Mouse (Mus musculus) forebrain, embryonic 14.5 days (tissue): ENCODE results near the gene Vmo1. TPM values are rescaled to one million over a fixed set of nuclear protein-coding genes. Genes with fewer than 3 reads are reported as not detected.
"Not testable (repeated sequence)": the region's sequence is repeated elsewhere in the genome, so short reads cannot be mapped to it uniquely, and the experiment has no call there.

Source experiments
- ATAC-seq: fragments of 200-750 bp; cut with Nextera tagmentation; 2 replicates; pipeline ENCODE4 v1.8.0; 2017; ENCODE audit warnings: mild to moderate bottlenecking, moderate library complexity
- DNase-seq: peaks from one replicate; pipeline ENCODE4 v3.0.0-alpha.2; 2015; ENCODE audit warnings: low spot score
- H3K27ac ChIP-seq: fragments of 300-500 bp; sonication (generic); 2 replicates; pipeline ENCODE4 v1.5.1; 2014; ENCODE audit warnings: low read depth, mild to moderate bottlenecking, control low read depth, low read length, moderate library complexity
- H3K27me3 ChIP-seq: fragments of 300-500 bp; sonication (generic); replicated peaks from 2 replicates; pipeline ENCODE4 v1.6.1; 2014; ENCODE audit warnings: low read length, control low read depth, mixed read lengths; ENCODE audit not compliant: control insufficient read depth, insufficient read depth
- H3K36me3 ChIP-seq: fragments of 300-500 bp; sonication (generic); 2 replicates; pipeline ENCODE4 v1.6.1; 2014; ENCODE audit warnings: low read length, control low read depth; ENCODE audit not compliant: control insufficient read depth, insufficient read depth
- H3K4me1 ChIP-seq: fragments of 300-500 bp; sonication (generic); 2 replicates; pipeline ENCODE4 v1.6.1; 2014; ENCODE audit warnings: antibody characterized with exemption, low read length, control low read depth; ENCODE audit not compliant: control insufficient read depth, insufficient read depth
- H3K4me2 ChIP-seq: fragments of 300-500 bp; sonication (generic); 2 replicates; pipeline ENCODE4 v1.6.1; 2014; ENCODE audit warnings: mild to moderate bottlenecking, control low read depth, low read length
- H3K4me3 ChIP-seq: fragments of 300-500 bp; sonication (generic); 2 replicates; pipeline ENCODE4 v1.5.1; 2014; ENCODE audit warnings: low read depth, low read length, control low read depth
- H3K9ac ChIP-seq: fragments of 300-500 bp; sonication (generic); 2 replicates; pipeline ENCODE4 v1.6.1; 2014; ENCODE audit warnings: mild to moderate bottlenecking, low read length, control low read depth, moderate library complexity
- H3K9me3 ChIP-seq: fragments of 300-500 bp; sonication (generic); replicated peaks from 2 replicates; pipeline ENCODE4 v1.6.1; 2016; ENCODE audit warnings: low read length, control low read depth, mixed read lengths; ENCODE audit not compliant: control insufficient read depth
- WGBS: fragments of 180-500 bp; shearing (Covaris S2); extraction: QIAGEN DNeasy Blood & Tissue Kit; methylation state at CpG from one replicate; pipeline ENCODE4 v1.1.7; 2014; 5-methylcytosine and 5-hydroxymethylcytosine counted together
- polyA plus RNA-seq: library from polyadenylated mRNA; unstranded; fragments of >200 nt; fragmentation: Nextera tagmentation; extraction: Ambion mirVana; gene quantifications from 2 replicates; pipeline ENCODE4 v1.2.1, GENCODE M21; 2014

Vmo1 gene
- polyA plus RNA-seq, 1 experiment from 2014 or later: 0.37 TPM

DNA sequence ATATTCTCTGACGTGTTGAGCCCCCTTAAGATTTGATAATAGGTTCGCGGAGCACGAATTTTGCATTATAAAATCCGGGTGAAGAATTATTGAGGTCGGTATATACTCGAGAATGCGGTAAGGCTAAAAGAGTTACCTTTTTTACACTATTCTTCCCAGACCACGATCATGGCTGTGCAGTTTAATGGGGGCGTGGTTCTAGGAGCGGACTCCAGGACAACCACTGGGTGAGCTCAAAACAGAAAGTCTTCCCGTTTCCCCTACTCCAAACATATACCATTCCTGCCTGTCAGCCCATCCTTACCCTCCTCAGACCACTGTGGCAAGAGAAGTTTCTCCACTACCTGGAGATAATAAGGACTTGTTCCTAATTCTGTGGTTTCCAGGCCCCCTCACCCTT lies 11.3 kb upstream of the Vmo1 start:
- no peaks in the 10 kb centered on the region for H3K27me3 ChIP-seq
- ATAC-seq (peak; percentile 28; the same call in 1 of the 2 replicates), DNase-seq (no peak)
- peak overlapping the region; percentile 69 for H3K9ac ChIP-seq
- H3K4me2 ChIP-seq: peak overlapping the region; percentile 66
- no peaks in the 10 kb centered on the region for H3K9me3 ChIP-seq
- H3K4me1 ChIP-seq: peaks cover 4% of the 10 kb centered on the region; the same call in 1 of the 2 replicates
- peak overlapping the region; percentile 62 for H3K4me3 ChIP-seq
- peaks cover 31% of the 10 kb centered on the region for H3K36me3 ChIP-seq
- 3% methylated on average over 12 of the region's 12 CpGs for WGBS
- H3K27ac ChIP-seq: no peak overlapping the region

DNA sequence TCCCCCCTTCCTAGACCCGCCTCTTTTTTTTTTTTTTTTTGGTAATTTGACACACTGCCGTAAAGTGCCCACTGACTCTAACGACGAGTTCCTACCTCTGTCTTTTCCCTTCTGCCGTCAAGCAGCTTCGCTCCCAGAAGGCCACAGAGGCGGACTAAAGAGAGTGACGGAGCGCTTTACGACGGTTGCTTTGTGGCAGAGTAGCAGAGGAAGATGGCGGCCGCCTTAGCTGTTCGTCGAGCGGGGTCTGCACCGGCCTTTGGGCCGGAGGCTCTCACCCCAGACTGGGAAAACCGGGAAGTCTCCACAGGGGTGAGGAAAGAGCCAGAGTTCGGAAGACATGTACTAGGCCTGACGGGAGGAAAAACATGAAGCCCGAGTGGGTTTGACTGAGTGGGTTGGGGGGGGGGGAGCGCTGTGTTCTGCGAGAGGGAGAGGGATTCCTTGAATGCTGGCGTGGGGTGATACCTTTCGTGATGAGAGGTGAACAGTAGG lies 10.8 kb upstream of the Vmo1 start, which contains the start of gene Psmb6:
Gene Psmb6, plus strand, starts transcription at position 184 of the 495 bp plus-strand sequence.
- ATAC-seq (peak; percentile 96), DNase-seq (peak; percentile 99)
- H3K9ac ChIP-seq: peak within 1 kb of the TSS; percentile 69
- WGBS: 1% methylated on average over 25 of the region's 26 CpGs
- peaks cover 31% of the 10 kb centered on the region for H3K36me3 ChIP-seq
- H3K4me1 ChIP-seq: peaks cover 4% of the 10 kb centered on the region; the same call in 1 of the 2 replicates
- no peaks in the 10 kb centered on the region for H3K9me3 ChIP-seq
- no peaks in the 10 kb centered on the region for H3K27me3 ChIP-seq
- H3K4me2 ChIP-seq: peak within 1 kb of the TSS; percentile 66
- no peak within 1 kb of the TSS for H3K27ac ChIP-seq
- peak within 1 kb of the TSS; percentile 62 for H3K4me3 ChIP-seq

DNA sequence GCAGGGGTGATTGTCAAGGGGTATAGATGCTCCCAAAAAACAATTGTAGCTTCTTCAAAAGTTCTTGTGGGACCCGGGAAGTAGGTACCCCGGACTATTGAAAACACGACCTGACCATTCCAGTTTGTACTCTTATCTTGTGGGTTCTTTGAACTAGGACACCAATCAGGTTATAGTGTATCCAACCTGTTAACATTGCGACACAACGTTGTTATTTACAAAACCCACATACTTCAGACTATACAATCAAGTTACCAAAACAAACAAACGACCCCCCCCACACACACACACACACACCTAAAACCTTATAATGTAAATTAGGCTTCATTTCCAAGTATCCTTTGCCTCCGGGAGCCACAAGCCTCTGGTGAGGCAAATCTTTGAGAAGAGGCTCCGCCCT lies 10.4 kb upstream of the Vmo1 start:
- Histone ChIP-seq H3K4me2 (peak overlapping the region; percentile 49), H3K9ac (peak overlapping the region; percentile 32; the same call in 1 of the 2 replicates), H3K9me3 (no peaks in the 10 kb centered on the region), H3K27me3 (no peaks in the 10 kb centered on the region), H3K4me3 (peak overlapping the region; percentile 62), H3K36me3 (peaks cover 31% of the 10 kb centered on the region), H3K27ac (no peak overlapping the region), H3K4me1 (peaks cover 4% of the 10 kb centered on the region; the same call in 1 of the 2 replicates)
- ATAC-seq (peak; percentile 52), DNase-seq (no peak)
- 6% methylated on average over 8 of the region's 8 CpGs for WGBS

DNA sequence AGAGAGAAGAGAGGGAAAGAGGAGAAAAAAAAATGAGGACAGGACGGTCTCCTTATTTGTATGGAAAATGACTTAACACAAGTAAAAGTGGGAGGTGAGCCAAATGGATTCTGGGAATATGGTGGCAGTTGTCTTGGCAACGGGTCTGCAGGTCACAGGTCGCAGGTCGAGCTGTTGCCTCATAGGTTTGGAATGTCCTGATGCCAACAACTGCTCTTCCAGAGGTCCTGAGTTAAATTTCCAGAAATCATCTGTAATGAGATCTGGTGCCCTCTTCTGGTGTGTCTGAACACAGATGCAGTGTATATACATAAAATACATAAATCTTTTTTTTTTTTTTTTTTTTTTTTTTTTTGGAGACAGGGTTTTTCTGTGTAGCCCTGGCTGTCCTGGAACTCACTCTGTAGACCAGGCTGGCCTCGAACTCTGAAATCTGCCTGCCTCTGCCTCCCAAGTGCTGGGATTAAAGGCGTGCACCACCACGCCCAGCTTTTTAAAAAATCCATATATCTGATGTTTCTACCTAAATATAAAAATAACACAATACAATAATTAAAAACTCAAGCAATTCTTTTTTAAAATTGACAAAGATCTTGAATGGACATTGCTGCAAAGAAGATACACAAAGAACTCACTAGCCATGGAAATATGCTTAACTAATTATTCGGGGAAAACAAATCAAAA lies 9.0 kb upstream of the Vmo1 start:
- not testable (repeated sequence) for H3K4me2 ChIP-seq, H3K9me3 ChIP-seq, H3K27ac ChIP-seq, H3K9ac ChIP-seq, ATAC-seq, H3K4me3 ChIP-seq, H3K27me3 ChIP-seq, H3K4me1 ChIP-seq
- WGBS: 89% methylated on average over 8 of the region's 8 CpGs
- H3K36me3 ChIP-seq: peaks cover 24% of the 10 kb centered on the region
- DNase-seq: peak; percentile 2

DNA sequence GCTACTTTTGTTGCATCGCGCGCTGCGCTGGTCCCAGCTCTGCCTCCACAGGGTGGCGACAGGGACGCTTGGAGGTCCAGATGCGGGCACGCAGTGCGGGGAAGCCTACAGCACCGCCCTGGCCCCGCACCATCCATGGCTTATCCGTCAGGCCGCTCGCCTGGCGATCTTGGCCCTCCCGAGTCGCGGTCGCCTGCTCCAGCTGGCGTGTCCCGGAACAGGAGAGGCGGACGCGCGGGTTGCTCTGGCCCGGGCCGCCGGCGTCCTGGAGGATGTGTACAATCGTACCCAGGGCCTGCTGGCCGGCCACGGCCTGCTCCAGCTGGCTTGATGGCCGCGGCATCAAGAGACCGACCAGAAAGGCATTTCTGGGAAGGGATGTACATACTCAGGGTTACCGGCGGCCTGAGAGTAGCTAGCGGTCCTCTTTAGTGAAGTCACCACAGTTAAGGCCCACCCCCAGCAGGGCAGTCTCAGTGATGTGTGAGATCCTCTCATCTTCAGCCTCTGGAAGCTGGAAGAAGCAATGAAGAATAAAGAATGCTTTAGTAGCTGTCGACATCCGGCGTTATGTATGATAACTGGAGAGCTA lies 5.9 kb upstream of the Vmo1 start:
- Histone ChIP-seq H3K9me3 (no peaks in the 10 kb centered on the region), H3K4me2 (peak overlapping the region; percentile 38), H3K4me1 (no peaks in the 10 kb centered on the region), H3K4me3 (peak overlapping the region; percentile 14; the same call in 1 of the 2 replicates), H3K27me3 (no peaks in the 10 kb centered on the region), H3K27ac (no peak overlapping the region; the same call in 1 of the 2 replicates), H3K36me3 (no peaks in the 10 kb centered on the region), H3K9ac (peak overlapping the region; percentile 54)
- DNase-seq (peak; percentile 33), ATAC-seq (no peak)
- 20% methylated on average over 41 of the region's 41 CpGs for WGBS

DNA sequence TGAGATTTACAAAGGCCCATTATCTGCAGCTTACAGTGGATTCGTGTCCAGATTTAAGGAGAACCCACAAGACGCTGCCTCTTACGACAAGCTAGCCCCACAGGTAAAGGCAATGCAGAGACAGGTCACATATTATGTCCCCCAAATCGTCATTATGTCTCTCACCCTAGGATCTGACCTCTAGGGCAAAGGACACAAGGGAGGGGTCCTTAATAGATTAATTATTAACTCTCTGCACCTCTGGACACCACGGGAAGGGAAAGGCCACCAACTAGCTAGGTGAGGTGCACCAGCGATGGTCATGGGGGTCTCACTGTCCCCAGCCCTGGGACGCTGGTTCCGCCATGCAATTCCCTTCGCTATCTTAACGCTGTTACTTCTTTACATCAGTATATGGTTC lies 4.5 kb upstream of the Vmo1 start, which contains the start of gene Gltpd2:
Gene Gltpd2, plus strand, starts transcription at position 274 of the 400 bp plus-strand sequence.
- DNase-seq (no peak), ATAC-seq (no peak)
- Histone ChIP-seq H3K27ac (no peak within 1 kb of the TSS), H3K4me3 (no peak within 1 kb of the TSS; the same call in 1 of the 2 replicates), H3K9ac (peak within 1 kb of the TSS; percentile 54), H3K4me2 (peak within 1 kb of the TSS; percentile 38), H3K27me3 (no peaks in the 10 kb centered on the region), H3K9me3 (no peaks in the 10 kb centered on the region), H3K4me1 (no peaks in the 10 kb centered on the region), H3K36me3 (no peaks in the 10 kb centered on the region)
- 79% methylated on average over 10 of the region's 10 CpGs for WGBS

DNA sequence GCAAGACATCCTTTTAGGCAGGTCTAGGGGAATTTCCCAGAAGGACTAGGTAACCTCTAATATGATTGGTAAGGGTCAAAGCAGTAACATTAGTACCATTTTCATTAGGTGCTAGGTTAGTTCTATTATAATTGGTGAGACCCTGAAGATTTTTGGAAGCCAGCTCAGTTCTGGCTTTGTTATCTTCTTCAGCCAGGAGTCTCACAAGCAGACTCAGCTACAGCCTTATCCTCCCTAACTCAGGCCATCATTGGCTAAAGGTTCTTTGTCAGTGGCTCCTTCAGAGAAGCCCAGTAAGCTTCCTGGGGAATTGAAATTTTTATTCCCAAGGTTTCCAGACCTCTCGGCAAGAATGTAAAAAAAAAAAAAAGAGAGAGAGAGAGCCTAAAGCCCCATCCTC lies 4.0 kb upstream of the Vmo1 start:
- H3K36me3 ChIP-seq: no peaks in the 10 kb centered on the region
- no peaks in the 10 kb centered on the region for H3K27me3 ChIP-seq
- no peaks in the 10 kb centered on the region for H3K9me3 ChIP-seq
- ATAC-seq (no peak), DNase-seq (no peak)
- H3K9ac ChIP-seq: no peak overlapping the region
- H3K4me3 ChIP-seq: no peak overlapping the region
- no peaks in the 10 kb centered on the region for H3K4me1 ChIP-seq
- H3K27ac ChIP-seq: no peak overlapping the region
- WGBS: 61% methylated on average over 1 of the region's 1 CpGs
- no peak overlapping the region for H3K4me2 ChIP-seq

DNA sequence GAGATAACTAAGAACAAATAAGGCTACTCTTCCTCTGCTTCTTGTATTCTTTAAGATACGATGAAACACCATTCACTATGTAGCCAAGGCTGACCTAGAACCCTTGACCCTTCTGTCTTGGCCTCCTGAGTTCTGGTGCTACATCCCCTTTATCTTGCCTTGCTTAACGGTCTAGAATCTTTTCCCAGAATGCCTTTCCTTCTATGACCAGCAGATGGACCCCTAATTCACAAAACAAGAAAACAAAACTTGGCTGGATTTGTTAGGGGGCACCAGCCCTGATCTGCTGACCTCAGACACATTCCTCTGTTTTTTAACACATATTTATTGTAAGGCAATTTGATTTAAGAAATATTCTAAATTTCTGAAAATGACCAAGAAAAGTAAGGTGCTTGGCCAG lies 1.9 kb upstream of the Vmo1 start:
- no peak overlapping the region for H3K4me3 ChIP-seq
- H3K27ac ChIP-seq: no peak overlapping the region
- no peaks in the 10 kb centered on the region for H3K9me3 ChIP-seq
- WGBS: 27% methylated on average over 2 of the region's 2 CpGs
- no peaks in the 10 kb centered on the region for H3K27me3 ChIP-seq
- no peak overlapping the region for H3K9ac ChIP-seq
- H3K4me2 ChIP-seq: no peak overlapping the region
- peak; percentile 70 for DNase-seq
- H3K4me1 ChIP-seq: no peaks in the 10 kb centered on the region
- H3K36me3 ChIP-seq: no peaks in the 10 kb centered on the region
- ATAC-seq: 0 out of 2 replicates have a peak, but pooled peaks have one; percentile 29

DNA sequence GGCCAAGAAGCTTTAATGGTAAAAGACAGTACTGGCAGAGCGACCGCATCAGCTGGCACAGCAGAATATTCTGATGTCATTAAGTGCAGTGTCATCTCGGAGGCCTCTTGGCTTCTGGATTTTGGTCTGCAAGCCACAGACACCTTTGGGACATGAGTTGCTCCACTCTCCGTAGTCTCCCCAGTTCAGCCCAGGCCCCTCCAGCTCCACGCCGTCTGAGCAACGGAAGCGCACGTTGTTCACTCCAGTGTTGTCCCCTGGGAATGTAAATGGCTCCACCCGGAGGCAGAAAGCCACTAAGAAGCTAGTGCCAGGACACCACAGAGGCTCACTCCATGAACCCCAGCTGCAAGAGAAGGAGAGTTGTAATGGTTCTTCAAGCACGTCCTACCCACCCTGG lies 896 bp downstream of the Vmo1 start:
- Histone ChIP-seq H3K4me3 (no peak overlapping the region), H3K27me3 (no peaks in the 10 kb centered on the region), H3K27ac (no peak overlapping the region), H3K9ac (no peak overlapping the region), H3K36me3 (no peaks in the 10 kb centered on the region), H3K9me3 (no peaks in the 10 kb centered on the region), H3K4me2 (no peak overlapping the region), H3K4me1 (peaks cover 2% of the 10 kb centered on the region; the same call in 1 of the 2 replicates)
- WGBS: 61% methylated on average over 11 of the region's 11 CpGs
- DNase-seq (no peak), ATAC-seq (no peak)
